Mouse (Mus musculus): ENCODE results near the gene Cks1b. TPM values are rescaled to one million over a fixed set of nuclear protein-coding genes. Genes with fewer than 3 reads are reported as not detected.

Cks1b gene
- polyA plus RNA-seq (2014; fragmentation: Illumina TruSeq; extraction: RNeasy Lipid Tissue Mini Kit (QIAGEN cat#74804); ENCODE audit: insufficient read depth, low read depth, low replicate concordance): 11.5 TPM

GRCm38 (mm10) chr3:89418170-89418860, at the start of gene Cks1b, which contains the start of gene Shc1:
Cks1b (minus strand) TSS chr3:89418383.
Shc1 (plus strand) TSS chr3:89418443.

DNA sequence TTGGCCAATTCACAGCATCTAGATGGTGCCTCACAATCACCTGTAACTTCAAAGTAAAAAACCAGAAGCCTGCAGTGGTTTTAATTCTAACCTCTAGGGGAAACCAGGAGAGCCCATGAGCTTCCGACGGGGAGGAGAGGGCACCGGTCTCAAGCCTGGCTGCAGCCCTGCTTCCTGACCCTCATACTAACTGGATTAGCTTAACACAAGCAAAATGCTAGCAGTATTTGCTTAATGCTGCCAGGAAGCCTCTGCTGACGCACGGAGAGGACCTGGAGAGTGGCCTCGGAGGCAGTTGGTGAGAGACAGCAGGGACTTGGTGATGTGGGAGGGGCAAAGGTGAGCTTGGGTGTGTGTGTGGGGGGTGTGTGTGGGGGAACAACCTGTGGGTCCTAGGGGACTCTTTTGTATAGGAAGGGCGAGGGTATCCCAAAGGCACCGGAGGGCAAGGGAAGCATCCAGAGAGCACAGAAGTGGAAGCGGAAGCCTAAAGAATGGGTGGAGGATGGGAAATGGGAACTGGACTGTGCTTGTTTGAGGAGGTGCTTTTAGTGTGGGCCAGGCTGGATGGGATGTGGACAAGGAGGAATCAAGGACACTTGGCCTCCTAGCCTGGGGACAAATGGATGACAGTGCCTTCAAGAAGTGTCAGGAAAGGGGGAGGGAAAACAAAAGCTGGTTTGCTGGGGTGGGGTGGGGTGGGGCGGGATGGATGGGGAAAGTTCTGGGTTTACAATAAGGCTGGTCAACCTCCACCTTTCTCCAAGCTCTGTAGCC, 36.4 kb upstream of the Cks1b start, which contains the start of gene Pmvk:
Gene Pmvk (plus strand): TSS at position 141 of the 777 bp plus-strand sequence.

DNA sequence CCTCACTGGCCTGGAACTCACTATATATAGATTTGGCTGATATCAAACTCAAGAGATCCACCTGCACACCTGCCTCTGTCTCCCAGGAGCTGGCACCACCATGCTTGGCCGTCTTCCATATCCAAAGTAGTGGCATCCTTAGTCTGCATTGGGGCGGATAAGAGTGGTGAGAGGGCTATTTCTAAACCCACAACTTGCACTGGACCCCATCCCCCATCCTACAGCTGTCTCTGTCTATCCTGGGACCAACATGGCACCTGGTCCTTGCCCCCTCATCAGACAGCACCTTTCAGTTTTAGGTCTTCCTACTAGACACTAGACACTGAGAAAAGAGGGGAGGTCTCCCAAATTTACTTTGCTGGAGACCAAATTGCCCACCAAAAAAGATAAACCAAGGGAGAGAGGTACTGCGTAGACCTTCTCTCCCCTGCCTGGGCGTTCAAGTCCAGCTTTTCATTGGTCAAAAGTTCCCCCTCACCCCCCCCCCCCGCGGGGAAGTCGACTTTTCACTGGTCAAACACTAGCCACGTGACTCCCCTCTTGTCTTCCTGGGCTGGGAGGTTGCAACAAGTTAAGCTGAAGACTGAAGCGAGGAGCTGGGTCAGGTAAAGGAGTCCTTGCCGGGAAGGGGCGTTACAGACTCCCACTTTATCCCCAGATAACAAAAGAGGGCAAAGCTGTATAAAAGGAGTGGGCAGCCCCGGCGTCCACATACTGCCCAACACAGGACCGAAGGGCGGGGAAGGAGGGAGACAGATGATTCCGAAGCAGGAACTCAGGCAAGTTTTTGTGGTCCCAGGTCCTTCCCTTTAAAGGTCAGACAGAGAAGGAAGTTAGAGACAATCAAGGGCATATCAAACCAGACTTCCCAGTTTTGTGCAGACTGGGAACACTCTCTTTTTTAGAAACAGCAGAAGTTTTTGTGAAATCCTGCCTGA, 18.3 kb upstream of the Cks1b start, which contains the start of gene Pbxip1:
Gene Pbxip1 (plus strand): TSS at position 531 of the 938 bp plus-strand sequence.

GRCm38 (mm10) chr3:89430171-89431159, 12.3 kb upstream of the Cks1b start, which contains the start of gene Pygo2:
Pygo2 (plus strand) TSS chr3:89430214.

GRCm38 (mm10) chr3:89411490-89412393, 6.4 kb downstream of the Cks1b start, which contains the start of gene Flad1:
Flad1 (minus strand) TSS chr3:89411870.

DNA sequence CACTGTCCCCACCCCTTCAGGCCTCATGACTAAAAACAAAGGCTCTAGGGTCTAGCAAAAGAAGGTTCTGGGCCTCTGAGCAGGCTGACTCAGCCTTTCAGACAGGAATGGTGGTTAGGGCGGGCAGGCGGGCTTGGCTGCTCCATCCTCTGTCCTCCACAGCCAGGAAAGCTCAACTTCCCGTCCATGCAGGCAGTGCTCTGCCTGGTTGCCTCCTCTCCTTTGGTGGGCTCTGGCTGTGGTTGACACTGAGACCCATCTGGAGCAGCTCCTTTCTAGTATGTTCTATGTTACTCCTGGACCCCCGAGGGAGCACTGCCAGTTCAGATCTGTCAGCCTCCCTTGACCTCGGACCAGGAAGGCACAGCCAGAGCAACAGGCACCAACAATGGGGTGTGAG, 15.5 kb downstream of the Cks1b start, which contains the start of gene Lenep:
Gene Lenep (minus strand): TSS at position 101 of the 400 bp plus-strand sequence.

DNA sequence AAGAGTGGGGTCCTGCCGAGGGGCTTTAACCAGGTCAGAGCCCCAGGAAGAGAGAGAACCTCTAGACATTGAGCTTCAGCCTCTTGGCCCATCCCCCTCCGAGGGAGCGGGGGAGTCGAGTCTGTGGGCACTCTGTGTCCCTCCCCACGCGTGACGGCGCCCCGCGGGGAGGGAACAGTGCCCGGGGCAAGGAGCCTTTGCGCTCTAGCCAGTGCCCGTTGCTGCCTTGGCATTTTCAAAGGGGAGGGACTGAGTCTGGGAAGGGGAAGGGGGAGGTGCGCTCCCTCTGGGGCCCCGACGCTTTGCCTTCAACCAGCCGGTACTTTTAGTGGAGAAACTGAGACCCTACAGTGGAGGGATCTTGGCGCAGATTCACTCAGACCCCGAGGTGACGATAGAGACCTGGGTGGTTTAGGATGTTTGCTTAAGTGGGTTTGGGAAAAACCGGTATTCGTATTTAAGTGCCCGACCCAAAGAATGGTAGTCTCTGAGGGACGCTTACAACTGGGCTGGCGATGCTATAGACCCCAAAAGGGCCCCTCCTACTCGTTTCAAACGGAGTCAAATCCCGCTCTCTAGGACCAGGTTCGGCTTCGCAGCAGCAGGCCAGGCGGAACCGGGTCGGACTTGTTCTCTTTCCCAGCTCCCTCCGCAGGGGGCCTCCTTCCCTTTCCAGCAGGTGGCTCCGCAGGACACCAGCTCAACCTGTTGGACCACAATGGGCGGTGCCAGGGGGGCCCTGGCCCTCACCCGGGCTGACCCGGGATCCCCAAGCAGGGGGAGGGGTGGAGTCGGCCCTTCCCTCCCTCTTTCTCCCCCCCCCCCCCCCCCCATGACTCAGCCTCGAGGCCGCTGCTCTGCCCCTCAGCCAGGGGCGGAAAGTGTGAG, 23.9 kb downstream of the Cks1b start, which contains the start of gene Zbtb7b:
Gene Zbtb7b (minus strand): TSS at position 771 of the 888 bp plus-strand sequence.

Other genes with a start within 250 kb of the Cks1b start
- 50.9 TPM for gene Scamp3, start 240.9 kb downstream of the Cks1b start, polyA plus RNA-seq (2014; fragmentation: Illumina TruSeq; extraction: RNeasy Lipid Tissue Mini Kit (QIAGEN cat#74804); ENCODE audit: insufficient read depth, low read depth, low replicate concordance)
- gene Fam189b, start 235.2 kb downstream of the Cks1b start, polyA plus RNA-seq (2014; fragmentation: Illumina TruSeq; extraction: RNeasy Lipid Tissue Mini Kit (QIAGEN cat#74804); ENCODE audit: insufficient read depth, low read depth, low replicate concordance): 9.9 TPM
- gene Gba, start 215.5 kb downstream of the Cks1b start, polyA plus RNA-seq (2014; fragmentation: Illumina TruSeq; extraction: RNeasy Lipid Tissue Mini Kit (QIAGEN cat#74804); ENCODE audit: insufficient read depth, low read depth, low replicate concordance): 35.5 TPM
- gene Thbs3, start 203.2 kb downstream of the Cks1b start, polyA plus RNA-seq (2014; fragmentation: Illumina TruSeq; extraction: RNeasy Lipid Tissue Mini Kit (QIAGEN cat#74804); ENCODE audit: insufficient read depth, low read depth, low replicate concordance): 37.7 TPM
- 75.1 TPM for gene Mtx1, start 191.3 kb downstream of the Cks1b start, polyA plus RNA-seq (2014; fragmentation: Illumina TruSeq; extraction: RNeasy Lipid Tissue Mini Kit (QIAGEN cat#74804); ENCODE audit: insufficient read depth, low read depth, low replicate concordance)
- 195 TPM for gene Muc1, start 189.3 kb downstream of the Cks1b start, polyA plus RNA-seq (2014; fragmentation: Illumina TruSeq; extraction: RNeasy Lipid Tissue Mini Kit (QIAGEN cat#74804); ENCODE audit: insufficient read depth, low read depth, low replicate concordance)
- 122 TPM for gene Krtcap2, start 172.4 kb downstream of the Cks1b start, polyA plus RNA-seq (2014; fragmentation: Illumina TruSeq; extraction: RNeasy Lipid Tissue Mini Kit (QIAGEN cat#74804); ENCODE audit: insufficient read depth, low read depth, low replicate concordance)
- gene Trim46, start 172.1 kb downstream of the Cks1b start, polyA plus RNA-seq (2014; fragmentation: Illumina TruSeq; extraction: RNeasy Lipid Tissue Mini Kit (QIAGEN cat#74804); ENCODE audit: insufficient read depth, low read depth, low replicate concordance): 2.3 TPM
- gene Dpm3, start 159.0 kb downstream of the Cks1b start, polyA plus RNA-seq (2014; fragmentation: Illumina TruSeq; extraction: RNeasy Lipid Tissue Mini Kit (QIAGEN cat#74804); ENCODE audit: insufficient read depth, low read depth, low replicate concordance): 220 TPM
- 90.4 TPM for gene Slc50a1, start 147.8 kb downstream of the Cks1b start, polyA plus RNA-seq (2014; fragmentation: Illumina TruSeq; extraction: RNeasy Lipid Tissue Mini Kit (QIAGEN cat#74804); ENCODE audit: insufficient read depth, low read depth, low replicate concordance)
- gene Efna1, start 137.2 kb downstream of the Cks1b start, polyA plus RNA-seq (2014; fragmentation: Illumina TruSeq; extraction: RNeasy Lipid Tissue Mini Kit (QIAGEN cat#74804); ENCODE audit: insufficient read depth, low read depth, low replicate concordance): 102 TPM
- gene Efna3, start 95.4 kb downstream of the Cks1b start, polyA plus RNA-seq (2014; fragmentation: Illumina TruSeq; extraction: RNeasy Lipid Tissue Mini Kit (QIAGEN cat#74804); ENCODE audit: insufficient read depth, low read depth, low replicate concordance): 0.75 TPM
- gene Efna4, start 80.4 kb downstream of the Cks1b start, polyA plus RNA-seq (2014; fragmentation: Illumina TruSeq; extraction: RNeasy Lipid Tissue Mini Kit (QIAGEN cat#74804); ENCODE audit: insufficient read depth, low read depth, low replicate concordance): 1.5 TPM
- gene Adam15, start 68.4 kb downstream of the Cks1b start, polyA plus RNA-seq (2014; fragmentation: Illumina TruSeq; extraction: RNeasy Lipid Tissue Mini Kit (QIAGEN cat#74804); ENCODE audit: insufficient read depth, low read depth, low replicate concordance): 109 TPM
- gene Dcst2, start 56.4 kb downstream of the Cks1b start, polyA plus RNA-seq (2014; fragmentation: Illumina TruSeq; extraction: RNeasy Lipid Tissue Mini Kit (QIAGEN cat#74804); ENCODE audit: insufficient read depth, low read depth, low replicate concordance): 0.17 TPM
- gene Dcst1, start 53.1 kb downstream of the Cks1b start, polyA plus RNA-seq (2014; fragmentation: Illumina TruSeq; extraction: RNeasy Lipid Tissue Mini Kit (QIAGEN cat#74804); ENCODE audit: insufficient read depth, low read depth, low replicate concordance): not detected
- 20.1 TPM for gene Zbtb7b, start 23.6 kb downstream of the Cks1b start, polyA plus RNA-seq (2014; fragmentation: Illumina TruSeq; extraction: RNeasy Lipid Tissue Mini Kit (QIAGEN cat#74804); ENCODE audit: insufficient read depth, low read depth, low replicate concordance)
- gene Lenep, start 15.6 kb downstream of the Cks1b start, polyA plus RNA-seq (2014; fragmentation: Illumina TruSeq; extraction: RNeasy Lipid Tissue Mini Kit (QIAGEN cat#74804); ENCODE audit: insufficient read depth, low read depth, low replicate concordance): not detected
- 9.7 TPM for gene Flad1, start 6.5 kb downstream of the Cks1b start, polyA plus RNA-seq (2014; fragmentation: Illumina TruSeq; extraction: RNeasy Lipid Tissue Mini Kit (QIAGEN cat#74804); ENCODE audit: insufficient read depth, low read depth, low replicate concordance)
- gene Shc1, start 60 bp upstream of the Cks1b start, polyA plus RNA-seq (2014; fragmentation: Illumina TruSeq; extraction: RNeasy Lipid Tissue Mini Kit (QIAGEN cat#74804); ENCODE audit: insufficient read depth, low read depth, low replicate concordance): 31.8 TPM
- 31.0 TPM for gene Pygo2, start 11.8 kb upstream of the Cks1b start, polyA plus RNA-seq (2014; fragmentation: Illumina TruSeq; extraction: RNeasy Lipid Tissue Mini Kit (QIAGEN cat#74804); ENCODE audit: insufficient read depth, low read depth, low replicate concordance)
- gene Pbxip1, start 18.3 kb upstream of the Cks1b start, polyA plus RNA-seq (2014; fragmentation: Illumina TruSeq; extraction: RNeasy Lipid Tissue Mini Kit (QIAGEN cat#74804); ENCODE audit: insufficient read depth, low read depth, low replicate concordance): 39.9 TPM
- gene Pmvk, start 36.2 kb upstream of the Cks1b start, polyA plus RNA-seq (2014; fragmentation: Illumina TruSeq; extraction: RNeasy Lipid Tissue Mini Kit (QIAGEN cat#74804); ENCODE audit: insufficient read depth, low read depth, low replicate concordance): 67.9 TPM
- gene Kcnn3, start 101.8 kb upstream of the Cks1b start, polyA plus RNA-seq (2014; fragmentation: Illumina TruSeq; extraction: RNeasy Lipid Tissue Mini Kit (QIAGEN cat#74804); ENCODE audit: insufficient read depth, low read depth, low replicate concordance): 1.2 TPM

All from lung, adult 10 weeks (tissue).